Mouse (Mus musculus): ENCODE measurements at regions not wholly inside any gene's neighbourhood (a gene's known extent, or its start where the extent isn't known, plus 50 kb on each side); places are given as distances from the start of the nearest gene placed in this dataset.

DNA sequence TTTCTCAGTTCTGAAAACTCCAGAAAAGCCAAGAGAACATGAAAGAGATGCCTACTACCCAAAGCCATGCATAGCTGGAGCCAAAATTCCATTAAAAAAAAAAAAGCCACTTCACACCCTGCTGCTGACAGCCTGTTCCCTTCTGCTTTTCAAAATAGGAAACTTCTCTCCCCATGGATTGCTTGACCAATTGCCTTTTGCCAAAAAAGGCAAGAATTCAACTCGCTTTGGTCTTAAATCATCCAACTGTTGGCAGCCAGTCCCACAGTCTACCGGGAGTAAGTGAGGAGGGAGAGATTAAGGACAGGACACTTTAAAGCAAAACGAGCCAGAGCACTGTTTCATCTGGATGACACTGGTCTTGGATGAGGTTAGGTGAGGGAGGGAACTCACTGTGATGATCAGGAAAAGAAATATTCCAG, 349.7 kb downstream of the Adgrl2 start:
- TF ChIP-seq POLR2A (IDR thresholded peaks at IDR 0.05; ENCODE audit: low read depth, low read length) = no peak
- no peak for TF ChIP-seq CTCF (IDR thresholded peaks at IDR 0.05; ENCODE audit: borderline replicate concordance, insufficient read depth, low read length)

Measured in embryonic fibroblast, embryonic 13.5 days (primary cell).